Mouse (Mus musculus) layer of hippocampus, postnatal 25 days (tissue): ENCODE results near the gene S100a9. TPM values are rescaled to one million over a fixed set of nuclear protein-coding genes. Genes with fewer than 3 reads are reported as not detected.
A peak's percentile ranks its signal among the peaks of the same experiment; 100 is the strongest.

ENCODE experiments used
- DNase-seq, 2 experiments: peaks; one replicate each; pipeline ENCODE4 v3.0.0; 2022; ENCODE audit warnings: mixed read lengths in 2 of 2, low spot score in 1 of 2; ENCODE audit errors: extremely low spot score in 1 of 2
- total RNA-seq, 2 experiments: library from RNA; stranded (reverse); gene quantifications; 2 replicates each; pipeline ENCODE4 v1.2.3; 2021

Gene S100a9
- total RNA-seq, result not detected

- no peak for DNase-seq
Measured at GRCm38 (mm10) chr3:90695613-90696012, at the start of gene S100a9. Gene S100a9, minus strand, starts transcription at chr3:90695721.

GRCm38 (mm10) chr3:90726606-90727005 is 31.1 kb upstream of the S100a9 start, which contains the start of gene Pglyrp4:
Gene Pglyrp4, plus strand, starts transcription at chr3:90726906.
- DNase-seq, result no peak

- DNase-seq, result peak; percentile 77 to 96
Measured at GRCm38 (mm10) chr3:90709591-90710460, 14.3 kb upstream of the S100a9 start.

GRCm38 (mm10) chr3:90708523-90709202 is 13.1 kb upstream of the S100a9 start:
- peak in 1 of 2 experiments; percentile 27 for DNase-seq

- no peak for DNase-seq
Measured at GRCm38 (mm10) chr3:90702244-90702643, 6.7 kb upstream of the S100a9 start.

GRCm38 (mm10) chr3:90693496-90693895 is 2.0 kb downstream of the S100a9 start:
- no peak for DNase-seq

- no peak for DNase-seq
Measured at GRCm38 (mm10) chr3:90686835-90687234, 8.7 kb downstream of the S100a9 start.

- DNase-seq, result no peak
Measured at GRCm38 (mm10) chr3:90683929-90684328, 11.6 kb downstream of the S100a9 start.

GRCm38 (mm10) chr3:90678656-90679055 is 16.9 kb downstream of the S100a9 start:
- DNase-seq, result no peak

GRCm38 (mm10) chr3:90668846-90669245 is 26.7 kb downstream of the S100a9 start, which contains the start of gene S100a8:
Gene S100a8, plus strand, starts transcription at chr3:90668978.
- no peak for DNase-seq

GRCm38 (mm10) chr3:90664219-90664618 is 31.3 kb downstream of the S100a9 start:
- no peak for DNase-seq

- DNase-seq, result no peak
Measured at GRCm38 (mm10) chr3:90659364-90660044, 36.0 kb downstream of the S100a9 start.

GRCm38 (mm10) chr3:90657405-90657804 is 38.1 kb downstream of the S100a9 start:
- no peak for DNase-seq

GRCm38 (mm10) chr3:90653717-90654116 is 41.8 kb downstream of the S100a9 start, which contains the start of gene S100a7a:
Gene S100a7a, plus strand, starts transcription at chr3:90654017.
- DNase-seq, result no peak

GRCm38 (mm10) chr3:90652878-90653508 is 42.5 kb downstream of the S100a9 start:
- DNase-seq, result peak; percentile 61 to 90

GRCm38 (mm10) chr3:90649832-90650231 is 45.7 kb downstream of the S100a9 start:
- DNase-seq, result no peak

- DNase-seq, result no peak
Measured at GRCm38 (mm10) chr3:90648981-90649380, 46.5 kb downstream of the S100a9 start.

- DNase-seq, result no peak
Measured at GRCm38 (mm10) chr3:90647291-90647690, 48.2 kb downstream of the S100a9 start.

GRCm38 (mm10) chr3:90644220-90644619 is 51.3 kb downstream of the S100a9 start:
- peak in 1 of 2 experiments; percentile 61 for DNase-seq
